Mouse (Mus musculus): ENCODE results near the gene Olfr430. TPM values are rescaled to one million over a fixed set of nuclear protein-coding genes. Genes with fewer than 3 reads are reported as not detected.

Gene Olfr430
- total RNA-seq, 2 experiments from 2014 or later, result not detected

Other genes starting within 250 kb of the Olfr430 start
- gene Ifi211, start 153.6 kb upstream of the Olfr430 start, total RNA-seq (2021), result 1 to 10 TPM; 1.1 to 4.1 TPM
- 10 to 100 TPM; 13.3 to 16.8 TPM for gene Mndal, start 124.1 kb upstream of the Olfr430 start, total RNA-seq (2021)
- 10 to 100 TPM; 10.8 to 21.2 TPM for gene Ifi203, start 123.9 kb upstream of the Olfr430 start, total RNA-seq (2021)
- not detected for gene Ifi202b, start 83.9 kb upstream of the Olfr430 start, total RNA-seq (2021)
- 10 to 100 TPM in 1 of 2 experiments, 1 to 10 TPM in 1; 6.7 to 18.7 TPM for gene Ifi205, start 34.8 kb upstream of the Olfr430 start, total RNA-seq (2021)
- not detected for gene Olfr433, start 25.9 kb upstream of the Olfr430 start, total RNA-seq (2021)
- not detected for gene Olfr432, start 17.4 kb upstream of the Olfr430 start, total RNA-seq (2021)
- gene Olfr429, start 17.7 kb downstream of the Olfr430 start, total RNA-seq (2021), result not detected
- not detected for gene Olfr427, start 30.3 kb downstream of the Olfr430 start, total RNA-seq (2021)
- not detected for gene Olfr231, start 54.6 kb downstream of the Olfr430 start, total RNA-seq (2021)
- not detected for gene Olfr424, start 64.9 kb downstream of the Olfr430 start, total RNA-seq (2021)
- gene Olfr420, start 89.0 kb downstream of the Olfr430 start, total RNA-seq (2021), result not detected
- gene Spta1, start 106.2 kb downstream of the Olfr430 start, total RNA-seq (2021), result 10 to 100 TPM in 1 of 2 experiments, 1 to 10 TPM in 1; 9.2 to 12.0 TPM
- gene Olfr419, start 185.5 kb downstream of the Olfr430 start, total RNA-seq (2021), result not detected

Measured in heart, postnatal 36 days (tissue).